Mouse (Mus musculus) E14TG2a.4 (cell line): Measurements from ENCODE around the gene Acp2.

Source experiments
- CTCF ChIP-seq: conservative IDR thresholded peaks from 2 replicates; pipeline ENCODE4 v1.5.1; 2014; ENCODE audit warnings: low read length
- POU5F1 ChIP-seq: IDR thresholded peaks from 2 replicates; pipeline ENCODE4 v1.6.1; 2014; ENCODE audit warnings: low read length, borderline replicate concordance

- TF ChIP-seq CTCF, result no peak
- TF ChIP-seq POU5F1, result no peak
Observed at GRCm38 (mm10) chr2:91244557-91245228, 42.0 kb downstream of the Acp2 start.
